Mouse (Mus musculus): ENCODE results near the gene Ube2g1.
"Not testable (repeated sequence)": the region's sequence is repeated elsewhere in the genome, so short reads cannot be mapped to it uniquely, and the experiment has no call there.

Gene Ube2g1

DNA sequence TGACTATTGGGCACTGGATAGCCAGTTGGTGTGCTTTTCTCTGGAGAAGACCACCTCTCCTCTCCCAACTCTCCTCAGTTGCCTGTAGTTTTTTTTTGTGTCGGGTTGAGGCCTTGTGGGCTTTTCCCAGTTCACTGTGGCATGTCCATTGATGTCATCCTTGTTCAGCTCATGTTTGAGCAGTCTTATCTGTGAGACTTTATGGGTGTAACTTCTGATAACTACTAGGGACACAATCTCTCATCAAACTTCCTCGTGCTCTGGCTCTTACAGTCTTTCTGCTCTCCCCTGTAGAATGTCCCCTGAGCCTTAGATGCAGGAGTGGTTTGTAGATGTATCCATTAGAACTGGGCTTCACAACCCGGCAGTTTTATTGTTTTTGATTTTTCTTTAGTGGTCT lies 87.9 kb downstream of the Ube2g1 start:
- DNase-seq (ENCODE audit: low spot score): no peak

DNA sequence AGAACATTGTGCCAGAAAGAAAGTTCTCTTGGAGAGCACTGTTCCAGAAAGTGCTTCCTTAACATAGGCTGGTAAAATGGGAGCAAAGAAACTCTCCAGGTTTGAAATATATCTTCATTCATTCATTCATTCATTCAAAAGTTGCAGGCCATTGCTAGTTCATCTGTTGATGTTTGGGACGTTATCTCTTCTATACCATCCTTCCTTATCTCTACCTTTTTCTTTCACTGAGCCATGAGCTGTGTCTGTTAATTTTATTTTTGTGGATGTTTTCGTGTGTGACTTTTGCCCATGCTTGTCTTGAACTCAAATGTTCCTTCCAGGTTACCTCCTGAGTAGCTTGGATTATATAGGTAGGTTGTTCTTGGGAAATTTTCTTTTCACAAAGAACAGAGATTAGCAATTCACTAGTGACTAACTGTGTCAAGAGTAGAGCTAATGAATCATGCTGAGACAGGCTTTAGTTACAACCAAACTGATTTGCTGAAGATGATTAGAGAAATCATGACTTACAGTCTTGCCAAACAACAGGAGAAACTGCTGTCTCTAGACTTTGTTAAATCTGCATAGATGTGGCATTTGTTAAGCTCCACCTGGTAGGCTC lies 89.4 kb downstream of the Ube2g1 start:
- no peak for DNase-seq (ENCODE audit: low spot score)

DNA sequence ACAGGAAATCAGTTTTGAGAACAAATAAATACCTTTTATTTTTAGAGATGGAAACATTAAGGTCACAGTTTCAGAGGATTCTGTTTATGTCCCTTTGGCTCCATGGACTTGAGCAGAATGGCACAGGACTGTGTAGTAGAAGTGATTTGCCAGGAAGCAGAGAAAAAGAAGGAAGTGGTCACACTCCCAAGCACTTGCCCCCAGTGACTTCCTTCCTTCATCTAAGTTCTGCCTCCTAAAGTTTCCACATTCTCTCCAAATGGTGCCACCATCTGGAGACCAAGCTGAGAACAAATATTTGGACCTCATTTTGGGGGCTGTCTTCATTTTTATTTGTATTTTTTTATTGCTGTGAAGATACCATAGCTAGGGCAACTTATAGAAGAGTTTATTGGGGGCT lies 90.2 kb downstream of the Ube2g1 start:
- no peak for DNase-seq (ENCODE audit: low spot score)

DNA sequence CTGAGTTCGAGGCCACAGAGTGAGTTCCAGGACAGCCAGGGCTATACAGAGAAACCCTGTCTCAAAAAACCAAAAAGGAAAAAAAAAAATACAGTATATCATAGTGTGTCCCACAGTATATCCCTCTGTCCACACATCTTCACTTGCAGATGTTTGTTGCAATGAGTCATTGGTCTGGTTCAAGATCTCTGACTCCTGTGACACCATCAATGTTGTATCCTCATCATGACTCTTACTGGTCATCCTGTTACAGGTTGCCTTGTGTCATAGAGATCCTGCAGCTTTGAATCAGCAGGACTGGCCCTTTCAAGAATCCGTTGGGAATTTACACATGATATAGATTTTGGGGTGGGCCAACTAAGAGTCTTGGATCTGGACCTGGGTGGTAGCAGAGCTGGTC lies 98.0 kb downstream of the Ube2g1 start:
- DNase-seq (ENCODE audit: low spot score): not testable (repeated sequence)

DNA sequence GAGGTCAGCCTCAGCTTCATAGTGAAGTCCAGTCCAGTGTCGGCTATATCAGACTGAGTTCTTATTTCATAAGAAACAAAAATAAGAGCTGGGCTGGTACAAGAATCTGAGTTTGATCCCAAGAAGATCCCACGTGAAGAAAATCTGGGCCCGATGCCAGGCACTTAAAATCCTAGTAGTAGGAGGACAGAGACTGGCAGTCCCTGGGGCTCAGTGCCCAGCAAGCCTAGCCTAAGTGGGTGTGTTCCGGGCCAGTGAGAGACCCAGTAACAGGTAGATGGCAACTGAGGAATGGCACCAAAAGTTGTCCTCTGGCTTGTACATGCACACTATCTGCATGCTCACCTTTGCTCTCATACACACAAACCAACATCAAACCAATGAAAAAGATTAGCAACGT lies 105.6 kb downstream of the Ube2g1 start:
- DNase-seq (ENCODE audit: low spot score): no peak

DNA sequence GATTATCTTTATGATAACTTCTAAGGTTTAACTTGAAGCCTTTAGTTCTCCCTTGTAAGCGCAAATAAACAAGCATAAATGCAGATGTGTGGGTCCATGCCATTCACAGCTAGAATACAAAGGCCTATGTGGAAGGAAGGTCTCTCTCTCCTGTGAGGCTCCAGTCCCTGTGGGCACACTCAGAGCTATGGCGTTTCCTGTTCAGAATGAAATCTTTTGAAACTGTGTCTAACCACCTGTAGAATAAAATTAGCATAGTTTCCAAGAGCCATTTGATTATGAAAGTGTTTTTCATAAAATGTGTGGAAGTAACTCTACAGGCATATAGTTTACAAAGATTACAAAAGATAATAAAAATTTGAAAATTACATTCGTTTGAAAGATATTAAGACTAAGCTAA lies 111.1 kb downstream of the Ube2g1 start:
- DNase-seq (ENCODE audit: low spot score): no peak

DNA sequence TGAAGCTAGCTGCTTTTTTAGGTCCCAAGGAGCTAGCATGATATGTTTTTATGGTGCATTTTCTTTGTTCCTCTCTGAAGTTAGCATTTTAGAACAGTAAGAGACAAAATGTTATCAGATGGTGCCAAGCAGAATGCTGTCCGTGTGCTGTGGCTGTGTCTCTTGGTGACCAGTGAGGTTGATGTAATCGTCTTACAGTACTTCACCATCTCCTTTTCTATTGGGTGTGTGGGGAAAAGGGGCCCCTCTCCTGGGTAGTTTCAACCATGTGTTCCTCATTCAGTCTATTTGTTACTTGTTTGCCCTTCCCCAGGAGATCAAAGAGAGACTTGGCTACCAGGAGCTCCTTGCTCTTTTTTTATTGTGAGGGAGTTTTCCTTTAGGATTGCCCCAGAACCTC lies 116.1 kb downstream of the Ube2g1 start:
- no peak for DNase-seq (ENCODE audit: low spot score)

DNA sequence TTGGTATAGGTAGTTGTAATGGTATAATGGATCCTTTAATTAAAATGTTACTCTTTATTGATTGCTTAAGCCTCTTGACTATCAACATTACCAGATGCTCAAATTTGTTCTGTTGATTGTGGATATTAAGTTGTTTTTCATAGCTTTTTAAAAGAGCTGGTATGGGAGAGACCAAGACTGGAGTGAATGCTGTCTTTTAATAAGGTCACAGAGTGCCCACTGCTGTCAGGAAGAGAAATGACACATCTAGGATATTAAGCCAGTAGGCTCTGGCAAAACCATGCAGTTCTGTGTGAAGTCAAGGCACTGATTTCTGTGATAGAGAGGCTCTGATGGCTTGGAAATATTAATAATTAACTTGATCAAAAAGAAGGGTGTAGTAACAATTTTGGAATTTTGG lies 116.8 kb downstream of the Ube2g1 start:
- no peak for DNase-seq (ENCODE audit: low spot score)

DNA sequence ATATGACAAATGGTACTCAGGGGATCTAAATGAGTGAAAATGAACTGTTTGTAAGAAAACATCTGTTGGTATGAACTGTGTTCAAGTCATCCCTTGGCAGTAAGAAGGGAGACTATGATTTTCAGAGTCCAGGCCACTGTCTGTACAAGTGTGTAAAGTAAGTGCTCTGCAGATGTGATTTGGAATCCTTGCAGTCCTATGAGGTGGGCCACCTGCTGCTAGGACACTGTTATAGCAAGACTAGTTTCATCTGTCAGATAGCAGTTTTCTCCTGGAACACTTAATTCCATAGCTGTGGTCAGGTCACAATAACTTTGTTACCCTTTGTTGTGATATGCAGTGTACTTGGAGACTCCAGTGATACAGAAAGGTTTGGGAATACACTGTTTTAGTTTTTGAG lies 118.9 kb downstream of the Ube2g1 start:
- DNase-seq (ENCODE audit: low spot score): no peak

DNA sequence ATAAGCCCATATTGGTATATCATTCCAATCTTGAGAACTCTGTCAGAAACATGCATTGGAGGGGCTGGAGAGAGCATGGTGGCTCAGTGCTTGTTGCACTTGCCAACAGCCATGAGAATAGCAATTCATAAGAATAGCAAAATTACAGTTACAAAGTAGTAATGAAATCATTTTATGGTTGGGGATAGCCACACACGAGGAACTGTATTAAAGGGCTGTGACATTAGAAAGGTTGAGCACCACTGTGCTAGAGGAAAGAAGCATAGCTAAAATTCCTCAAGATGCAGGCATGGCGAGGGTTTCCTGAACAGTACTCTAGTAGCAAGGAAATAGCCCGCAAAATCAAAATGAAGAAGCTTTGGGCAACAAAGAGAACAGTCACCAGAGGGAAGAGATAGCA lies 126.7 kb downstream of the Ube2g1 start:
- DNase-seq (ENCODE audit: low spot score): no peak

DNA sequence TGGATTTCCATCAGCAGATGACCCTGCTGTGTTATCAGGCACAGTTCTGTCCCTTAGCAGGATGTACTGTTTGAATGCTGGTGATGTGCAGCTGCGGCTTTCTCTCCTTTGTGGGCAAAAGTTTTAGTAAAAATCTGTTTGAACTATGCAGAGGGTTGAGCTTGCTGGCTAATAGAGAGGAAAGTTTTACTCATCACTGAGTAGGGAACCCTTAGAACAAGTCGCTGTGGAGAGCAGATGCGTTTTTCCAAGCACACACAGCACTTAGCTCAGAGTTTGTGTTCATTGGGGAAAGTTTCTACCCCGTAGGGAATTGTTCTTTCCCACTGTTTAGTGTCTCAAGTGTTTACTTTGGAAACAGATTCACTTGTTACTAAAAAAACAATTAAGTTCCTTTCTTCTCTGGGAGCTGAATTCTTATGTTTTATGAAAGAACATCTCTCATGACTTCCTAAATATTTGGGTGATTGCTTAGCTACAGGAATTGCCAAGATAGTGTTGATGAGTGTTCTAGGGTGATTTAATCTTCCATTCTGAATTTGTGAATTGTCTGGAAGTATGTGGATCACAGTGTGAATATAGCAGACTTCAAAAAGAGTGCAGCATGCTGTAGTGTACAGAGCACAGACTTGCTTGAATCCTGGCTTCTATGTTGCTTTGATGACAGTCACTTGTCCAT lies 127.9 kb downstream of the Ube2g1 start:
- no peak for DNase-seq (ENCODE audit: low spot score)

DNA sequence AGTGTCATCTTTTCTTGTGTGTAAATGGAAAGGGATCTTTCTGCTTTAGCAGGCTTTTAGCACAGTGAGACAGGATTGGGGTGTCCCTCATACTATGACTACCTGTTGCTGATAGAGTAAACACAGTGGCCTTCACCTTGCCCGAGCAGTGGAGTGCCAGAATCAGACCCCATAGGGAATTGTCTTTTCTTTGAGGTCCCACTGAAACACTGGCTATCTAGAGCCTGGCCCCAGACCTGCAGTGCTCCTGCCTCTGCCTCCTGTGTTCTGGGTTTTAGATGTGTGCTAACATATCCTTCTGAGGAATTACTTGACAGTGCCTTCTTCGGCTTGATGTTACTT lies 128.4 kb downstream of the Ube2g1 start:
- DNase-seq (ENCODE audit: low spot score): no peak
